Mouse (Mus musculus) T-helper 2 cell (primary cell): ENCODE data around the gene Btbd9.

Source experiments
- in situ Hi-C: fragments of 300-600 bp; cut with MboI, MseI; formaldehyde crosslinking; loops from one replicate; pipeline ENCODE4 v1.15.1; 2025; ENCODE audit warnings: high pct_unique_total_duplicates

Btbd9 gene

DNA sequence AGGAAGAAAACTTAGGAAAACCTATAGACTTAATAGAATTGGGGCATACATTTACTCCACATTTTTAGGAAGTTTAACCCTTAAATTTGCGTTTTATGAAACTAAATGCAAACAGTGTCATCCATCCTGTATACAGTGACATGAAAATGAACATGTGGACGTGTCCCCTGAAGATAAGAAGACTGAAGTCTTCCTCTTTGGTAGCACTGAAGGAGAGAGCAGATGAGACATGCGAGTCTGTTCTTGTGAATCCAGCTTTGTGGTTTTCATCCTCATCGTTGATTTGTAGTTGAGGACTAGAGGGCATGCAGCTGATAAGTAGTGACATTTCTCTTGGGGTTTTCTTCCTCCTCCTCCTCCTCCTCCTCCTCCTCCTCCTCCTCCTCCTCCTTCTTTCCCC lies 394.7 kb downstream of the Btbd9 start:
- in situ Hi-C loops: no loop called here

DNA sequence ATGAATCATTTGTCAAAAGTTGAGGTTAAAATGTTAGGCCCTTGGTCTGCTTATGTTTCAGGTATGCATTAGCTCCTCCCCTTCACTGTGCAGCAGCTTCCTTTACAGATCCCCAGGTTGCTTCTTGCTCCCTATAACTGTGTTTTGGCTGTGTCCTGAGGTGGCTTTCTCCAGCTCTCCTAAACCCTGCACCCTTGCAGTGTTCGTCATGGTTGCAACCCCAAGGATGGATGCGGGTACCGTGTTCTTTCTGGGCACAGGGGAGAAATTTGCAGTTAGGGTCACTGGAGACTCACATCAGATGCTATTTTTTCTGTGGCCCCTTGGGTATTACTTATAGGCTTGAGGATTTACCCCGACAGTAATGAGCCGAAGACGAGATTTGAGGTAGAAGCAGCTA lies 396.1 kb downstream of the Btbd9 start:
- in situ Hi-C loops: no loop called here

DNA sequence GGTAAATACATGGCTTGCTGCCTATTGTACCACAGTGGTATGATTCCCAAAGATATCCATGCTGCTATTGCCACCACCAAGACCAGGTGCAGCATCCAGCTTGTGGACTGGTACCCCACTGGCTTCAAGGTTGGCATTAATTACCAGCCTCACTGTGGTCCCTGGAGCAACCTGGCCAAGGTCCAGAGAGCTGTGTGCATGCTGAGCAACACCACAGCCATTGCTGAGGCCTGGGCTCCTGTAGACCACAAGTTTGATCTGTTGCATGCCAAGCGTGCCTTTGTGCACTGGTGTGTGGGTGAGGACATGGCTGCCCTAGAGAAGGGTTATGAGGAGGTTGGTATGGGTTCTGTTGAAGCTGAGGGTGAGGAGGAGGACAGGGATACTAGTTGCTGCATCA lies 397.9 kb downstream of the Btbd9 start:
- in situ Hi-C loops: no loop called here

DNA sequence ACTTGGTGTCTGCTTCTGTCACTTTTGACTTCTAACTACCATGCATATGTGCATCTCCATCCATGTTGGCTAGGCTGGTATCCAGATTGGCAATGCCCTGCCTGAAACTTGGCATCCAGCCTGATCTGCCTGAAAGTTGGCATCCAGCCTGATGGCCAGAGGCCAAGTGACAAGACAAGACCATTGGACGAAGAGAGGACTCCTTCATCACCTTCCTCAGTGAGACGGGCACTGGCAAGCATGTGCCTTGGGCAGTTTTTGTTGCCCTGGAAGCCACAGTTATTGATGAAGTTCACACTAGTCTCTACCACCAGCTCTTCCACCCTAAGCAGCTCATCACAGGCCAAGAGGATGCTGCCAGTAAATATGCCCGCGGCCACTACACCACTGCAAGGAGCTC lies 398.9 kb downstream of the Btbd9 start:
- in situ Hi-C loops: no loop called here
